In genomic region chr7:127896384-127896783, GRCm38 (mm10) we compare ENCODE assay signal across 8 mouse cellular contexts. TPM values are rescaled to one million over a fixed set of nuclear protein-coding genes. Genes with fewer than 3 reads are reported as not detected.
DNase-seq lines count a peak whose midpoint lies in the region; ATAC-seq and TF ChIP-seq lines count a peak whose summit lies in the region.
"Had no signal": no experiment of that assay in that cellular context is flagged by ENCODE, and none has a peak within 500 bp of the region (broad histone marks: within the 10 kb centered on the region; RNA-seq: fewer than 3 reads in every experiment).

No protein-coding gene starts in this region.

- no peak overlapping the region for H3K4me2 ChIP-seq in midbrain, embryonic 11.5 days
- no peak overlapping the region for H3K4me2 ChIP-seq in midbrain, embryonic 15.5 days
- no peak overlapping the region for H3K4me2 ChIP-seq in lung, postnatal 0 days (replicated peaks; ENCODE audit: low read depth, low read length)

- TF ChIP-seq CTCF in lung, postnatal 0 days (IDR thresholded peaks at IDR 0.05) = peak; percentile 75

- no peak overlapping the region for H3K9ac ChIP-seq in midbrain, embryonic 11.5 days (ENCODE audit: low read length)
- no peak overlapping the region for H3K9ac ChIP-seq in midbrain, embryonic 15.5 days
- H3K9ac ChIP-seq in lung, postnatal 0 days (replicated peaks; ENCODE audit: low read depth) = no peak overlapping the region
- H3K9ac ChIP-seq: neural tube, embryonic 12.5 days had no signal

- DNase-seq in midbrain, embryonic 11.5 days (ENCODE audit: low spot score, missing footprints) = peak; percentile 91
- peak; percentile 90 for DNase-seq in ZHBTc4 (ENCODE audit: low read depth, low spot score)
- DNase-seq in cerebellum, postnatal 10 days = peak; percentile 86 to 91
- DNase-seq in lung, postnatal 0 days (ENCODE audit: low spot score) = peak; percentile 61
- peak; percentile 56 to 78 for DNase-seq in spleen, postnatal 14 days (ENCODE audit: low spot score in 2 of 2)

- no peak overlapping the region for H3K27ac ChIP-seq in midbrain, embryonic 11.5 days (ENCODE audit: low read depth, low read length)
- no peak overlapping the region for H3K27ac ChIP-seq in midbrain, embryonic 15.5 days
- no peak overlapping the region for H3K27ac ChIP-seq in lung, postnatal 0 days (ENCODE audit: low read length)
- H3K27ac ChIP-seq: neural tube, embryonic 12.5 days had no signal

- peaks cover 7% of the 10 kb centered on the region for H3K4me1 ChIP-seq in midbrain, embryonic 11.5 days (ENCODE audit: control insufficient read depth, insufficient read depth, low read length)
- peaks cover 11% of the 10 kb centered on the region for H3K4me1 ChIP-seq in midbrain, embryonic 15.5 days
- peaks cover 6% of the 10 kb centered on the region; the same call in 1 of the 2 replicates for H3K4me1 ChIP-seq in lung, postnatal 0 days (ENCODE audit: insufficient read depth, low read depth, low read length)

- no peaks in the 10 kb centered on the region for H3K9me3 ChIP-seq in midbrain, embryonic 11.5 days (ENCODE audit: control insufficient read depth, low read length)
- H3K9me3 ChIP-seq in midbrain, embryonic 15.5 days = no peaks in the 10 kb centered on the region
- H3K9me3 ChIP-seq in lung, postnatal 0 days (ENCODE audit: low read length) = no peaks in the 10 kb centered on the region
- H3K9me3 ChIP-seq: neural tube, embryonic 12.5 days had no signal

- H3K4me3 ChIP-seq in midbrain, embryonic 11.5 days (ENCODE audit: low read depth, low read length) = no peak overlapping the region
- no peak overlapping the region for H3K4me3 ChIP-seq in midbrain, embryonic 15.5 days
- H3K4me3 ChIP-seq in lung, postnatal 0 days (ENCODE audit: low read depth, low read length) = no peak overlapping the region

- ATAC-seq in midbrain, embryonic 11.5 days (ENCODE audit: low FRiP score) = no peak
- ATAC-seq in midbrain, embryonic 15.5 days (replicated peaks) = no peak
- peak; percentile 35 for ATAC-seq in inflammation-experienced regulatory T-cells, adult 6 months
- no peak for ATAC-seq in lung, postnatal 0 days

- 60% methylated on average over 13 of the region's 13 CpGs for WGBS in midbrain, embryonic 11.5 days
- WGBS in midbrain, embryonic 15.5 days = 58% methylated on average over 13 of the region's 13 CpGs
- WGBS in lung, postnatal 0 days = 62% methylated on average over 13 of the region's 13 CpGs

- TF ChIP-seq EP300 in lung, postnatal 0 days (IDR thresholded peaks at IDR 0.05) = no peak

- no peaks in the 10 kb centered on the region for H3K27me3 ChIP-seq in midbrain, embryonic 11.5 days (ENCODE audit: control insufficient read depth, insufficient read depth, low read length)
- 0 out of 2 replicates have a peak, but pooled peaks cover 2% of the 10 kb centered on the region for H3K27me3 ChIP-seq in midbrain, embryonic 15.5 days (replicated peaks)
- no peaks in the 10 kb centered on the region for H3K27me3 ChIP-seq in lung, postnatal 0 days (replicated peaks; ENCODE audit: insufficient read depth, low read length)
- H3K27me3 ChIP-seq: neural tube, embryonic 12.5 days had no signal

- no peaks in the 10 kb centered on the region for H3K36me3 ChIP-seq in midbrain, embryonic 11.5 days (ENCODE audit: control insufficient read depth, insufficient read depth, low read length)
- H3K36me3 ChIP-seq in midbrain, embryonic 15.5 days (replicated peaks) = no peaks in the 10 kb centered on the region; the same call in 1 of the 2 replicates
- no peaks in the 10 kb centered on the region for H3K36me3 ChIP-seq in lung, postnatal 0 days (ENCODE audit: insufficient read depth, low read length)

RNA-seq across cellular contexts. Expression of gene Vkorc1, which starts 1.0 kb away (rescaled TPM):
- polyA plus RNA-seq in midbrain, embryonic 11.5 days (2014; fragmentation: Nextera tagmentation; extraction: Ambion mirVana) = 44.6 and 48.6 TPM in 2 replicates
- 52.9 and 58.8 TPM in 2 replicates for polyA plus RNA-seq in midbrain, embryonic 15.5 days (2015; fragmentation: Nextera tagmentation; extraction: Ambion mirVana)
- 10 to 100 TPM; 22.2 to 56.5 (median 56.1) TPM for polyA plus RNA-seq in inflammation-experienced regulatory T-cells, adult 6 months (2017; shearing (Covaris generic))
- 134 TPM in 2 replicates for polyA plus RNA-seq in lung, postnatal 0 days (2015; fragmentation: Nextera tagmentation; extraction: Ambion mirVana)

RNA-seq across cellular contexts. Expression of gene Gm21974, which starts 1.1 kb away (rescaled TPM):
- not detected in 2 replicates for polyA plus RNA-seq in midbrain, embryonic 11.5 days (2014; fragmentation: Nextera tagmentation; extraction: Ambion mirVana)
- polyA plus RNA-seq in midbrain, embryonic 15.5 days (2015; fragmentation: Nextera tagmentation; extraction: Ambion mirVana) = not detected in 2 replicates
- polyA plus RNA-seq in inflammation-experienced regulatory T-cells, adult 6 months (2017; shearing (Covaris generic)) = not detected
- polyA plus RNA-seq in lung, postnatal 0 days (2015; fragmentation: Nextera tagmentation; extraction: Ambion mirVana) = not detected in 2 replicates
- polyA plus RNA-seq: neural tube, embryonic 12.5 days had no signal

RNA-seq across cellular contexts. Expression of gene Prss53, which starts 5.6 kb away (rescaled TPM):
- 0.32 and 0.36 TPM in 2 replicates for polyA plus RNA-seq in midbrain, embryonic 11.5 days (2014; fragmentation: Nextera tagmentation; extraction: Ambion mirVana)
- 1.2 and 1.3 TPM in 2 replicates for polyA plus RNA-seq in midbrain, embryonic 15.5 days (2015; fragmentation: Nextera tagmentation; extraction: Ambion mirVana)
- under 1 TPM in 2 of 3 experiments, not detected in 1; 0.54 TPM for polyA plus RNA-seq in inflammation-experienced regulatory T-cells, adult 6 months (2017; shearing (Covaris generic))
- polyA plus RNA-seq in lung, postnatal 0 days (2015; fragmentation: Nextera tagmentation; extraction: Ambion mirVana) = 0.56 and 0.76 TPM in 2 replicates

RNA-seq across cellular contexts. Expression of gene Bckdk, which starts 7.5 kb away (rescaled TPM):
- 96.5 and 107 TPM in 2 replicates for polyA plus RNA-seq in midbrain, embryonic 11.5 days (2014; fragmentation: Nextera tagmentation; extraction: Ambion mirVana)
- 61.3 and 66.6 TPM in 2 replicates for polyA plus RNA-seq in midbrain, embryonic 15.5 days (2015; fragmentation: Nextera tagmentation; extraction: Ambion mirVana)
- polyA plus RNA-seq in inflammation-experienced regulatory T-cells, adult 6 months (2017; shearing (Covaris generic)) = 10 to 100 TPM; 64.4 to 75.5 (median 66.0) TPM
- 74.4 and 81.2 TPM in 2 replicates for polyA plus RNA-seq in lung, postnatal 0 days (2015; fragmentation: Nextera tagmentation; extraction: Ambion mirVana)

RNA-seq across cellular contexts. Expression of gene Kat8, which starts 15.9 kb away (rescaled TPM):
- polyA plus RNA-seq in midbrain, embryonic 11.5 days (2014; fragmentation: Nextera tagmentation; extraction: Ambion mirVana) = 54.6 and 57.1 TPM in 2 replicates
- polyA plus RNA-seq in midbrain, embryonic 15.5 days (2015; fragmentation: Nextera tagmentation; extraction: Ambion mirVana) = 50.7 and 53.1 TPM in 2 replicates
- 10 to 100 TPM; 18.5 to 41.8 (median 34.5) TPM for polyA plus RNA-seq in inflammation-experienced regulatory T-cells, adult 6 months (2017; shearing (Covaris generic))
- polyA plus RNA-seq in lung, postnatal 0 days (2015; fragmentation: Nextera tagmentation; extraction: Ambion mirVana) = 21.1 TPM in 2 replicates
